Mouse (Mus musculus) neural tube, embryonic 13.5 days (tissue): ENCODE results near the gene Kcnj9. TPM values are rescaled to one million over a fixed set of nuclear protein-coding genes. Genes with fewer than 3 reads are reported as not detected.

Experiments
- ATAC-seq: fragments of 200-750 bp; cut with Nextera tagmentation; 2 replicates; pipeline ENCODE4 v1.8.0; 2017; ENCODE audit warnings: low read depth, mild to moderate bottlenecking, moderate TSS enrichment, moderate library complexity
- H3K27ac ChIP-seq: fragments of 300-500 bp; sonication (generic); replicated peaks from 2 replicates; pipeline ENCODE4 v1.5.1; 2015; ENCODE audit warnings: moderate library complexity, mild to moderate bottlenecking, inconsistent platforms
- H3K27me3 ChIP-seq: fragments of 300-500 bp; sonication (generic); 2 replicates; pipeline ENCODE4 v1.6.1; 2015; ENCODE audit warnings: mild to moderate bottlenecking, inconsistent platforms
- H3K36me3 ChIP-seq: fragments of 300-500 bp; sonication (generic); 2 replicates; pipeline ENCODE4 v1.6.1; 2015; ENCODE audit warnings: mild to moderate bottlenecking, inconsistent platforms
- H3K4me1 ChIP-seq: fragments of 300-500 bp; sonication (generic); replicated peaks from 2 replicates; pipeline ENCODE4 v1.6.1; 2015; ENCODE audit warnings: inconsistent platforms
- H3K4me2 ChIP-seq: fragments of 300-500 bp; sonication (generic); 2 replicates; pipeline ENCODE4 v1.6.1; 2015; ENCODE audit warnings: inconsistent platforms, mild to moderate bottlenecking, moderate library complexity
- H3K4me3 ChIP-seq: fragments of 300-500 bp; sonication (generic); 2 replicates; pipeline ENCODE4 v1.5.1; 2015; ENCODE audit warnings: mild to moderate bottlenecking, inconsistent platforms
- H3K9ac ChIP-seq: fragments of 300-500 bp; sonication (generic); 2 replicates; pipeline ENCODE4 v1.6.1; 2015; ENCODE audit warnings: moderate library complexity, mild to moderate bottlenecking, inconsistent platforms
- H3K9me3 ChIP-seq: fragments of 300-500 bp; sonication (generic); 2 replicates; pipeline ENCODE4 v1.6.1; 2016; ENCODE audit warnings: inconsistent platforms
- whole genome bisulfite sequencing: fragments of 180-500 bp; shearing (Covaris S2); methylation state at CpG from one replicate; pipeline ENCODE4 v1.1.7; 2015; 5-methylcytosine and 5-hydroxymethylcytosine counted together
- polyA plus RNA-seq: library from polyadenylated mRNA; unstranded; fragments of >200 nt; fragmentation: Nextera tagmentation; extraction: Ambion mirVana; gene quantifications from 2 replicates; pipeline ENCODE4 v1.2.1, GENCODE M21; 2015

The Kcnj9 gene
- 1.5 and 2.1 TPM in 2 replicates for polyA plus RNA-seq

DNA sequence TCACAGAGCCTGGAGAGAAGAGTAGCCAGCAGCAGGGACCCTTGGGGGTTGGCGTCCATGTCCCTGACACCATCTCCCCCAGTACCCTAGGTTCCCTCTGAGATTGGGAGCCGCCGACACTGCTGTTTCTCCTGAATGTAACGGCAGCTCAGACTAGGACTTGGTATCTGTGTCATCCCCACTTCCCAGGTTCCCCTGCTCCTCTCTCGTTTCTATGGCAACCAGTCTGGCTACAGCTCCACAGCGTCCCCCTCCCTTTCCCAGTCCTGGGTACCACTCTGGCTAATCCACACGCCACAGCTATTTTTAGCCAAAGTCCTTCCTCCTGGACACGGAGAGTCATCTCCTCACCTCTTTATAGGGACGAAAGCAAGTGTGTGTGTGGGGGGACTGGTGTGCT, at the start of gene Kcnj9:
Kcnj9 (minus strand) TSS at position 188 of the 400 bp plus-strand sequence.
- WGBS, result 23% methylated on average over 9 of the region's 9 CpGs
- peak within 1 kb of the TSS; percentile 51 for H3K4me2 ChIP-seq
- peak within 1 kb of the TSS; percentile 59 for H3K9ac ChIP-seq
- peaks cover 23% of the 10 kb centered on the region for H3K4me1 ChIP-seq
- H3K36me3 ChIP-seq, result no peaks in the 10 kb centered on the region
- peaks cover 25% of the 10 kb centered on the region for H3K27me3 ChIP-seq
- no peaks in the 10 kb centered on the region for H3K9me3 ChIP-seq
- H3K4me3 ChIP-seq, result peak within 1 kb of the TSS; percentile 26
- peak; percentile 73 for ATAC-seq
- H3K27ac ChIP-seq, result peak within 1 kb of the TSS; percentile 15; the same call in 1 of the 2 replicates

DNA sequence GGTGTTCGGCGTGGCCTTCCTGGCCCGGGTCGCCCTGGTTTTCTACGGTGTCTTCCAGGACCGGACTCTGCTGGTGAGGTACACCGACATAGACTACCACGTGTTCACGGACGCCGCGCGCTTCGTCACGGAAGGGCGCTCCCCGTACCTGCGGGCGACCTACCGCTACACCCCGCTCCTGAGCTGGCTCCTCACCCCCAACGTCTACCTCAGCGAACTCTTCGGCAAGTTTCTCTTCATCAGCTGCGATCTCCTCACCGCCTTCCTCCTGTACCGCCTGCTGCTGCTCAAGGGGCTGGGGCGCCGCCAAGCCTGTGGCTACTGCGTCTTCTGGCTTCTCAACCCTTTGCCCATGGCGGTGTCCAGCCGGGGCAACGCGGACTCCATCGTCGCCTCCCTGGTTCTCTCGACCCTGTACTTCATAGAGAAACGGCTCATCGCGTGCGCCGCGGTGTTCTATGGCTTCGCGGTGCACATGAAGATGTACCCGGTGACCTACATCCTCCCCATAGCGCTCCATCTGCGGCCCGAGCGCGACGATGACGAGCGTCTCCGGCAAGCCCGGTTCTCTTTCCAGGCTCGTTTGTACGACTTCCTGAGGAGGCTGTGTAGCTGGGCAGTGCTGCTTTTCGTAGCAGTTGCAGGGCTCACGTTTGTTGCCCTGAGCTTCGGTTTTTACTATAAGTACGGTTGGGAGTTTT, 47.8 kb upstream of the Kcnj9 start:
- peak overlapping the region; percentile 90 for H3K9ac ChIP-seq
- H3K27me3 ChIP-seq, result no peaks in the 10 kb centered on the region
- H3K36me3 ChIP-seq, result peaks cover 31% of the 10 kb centered on the region
- H3K9me3 ChIP-seq, result no peaks in the 10 kb centered on the region
- WGBS, result 3% methylated on average over 60 of the region's 62 CpGs
- ATAC-seq, result no peak; the same call in 1 of the 2 replicates
- H3K4me3 ChIP-seq, result peak overlapping the region; percentile 83
- H3K4me1 ChIP-seq, result peaks cover 50% of the 10 kb centered on the region
- peak overlapping the region; percentile 87 for H3K4me2 ChIP-seq
- peak overlapping the region; percentile 69 for H3K27ac ChIP-seq

DNA sequence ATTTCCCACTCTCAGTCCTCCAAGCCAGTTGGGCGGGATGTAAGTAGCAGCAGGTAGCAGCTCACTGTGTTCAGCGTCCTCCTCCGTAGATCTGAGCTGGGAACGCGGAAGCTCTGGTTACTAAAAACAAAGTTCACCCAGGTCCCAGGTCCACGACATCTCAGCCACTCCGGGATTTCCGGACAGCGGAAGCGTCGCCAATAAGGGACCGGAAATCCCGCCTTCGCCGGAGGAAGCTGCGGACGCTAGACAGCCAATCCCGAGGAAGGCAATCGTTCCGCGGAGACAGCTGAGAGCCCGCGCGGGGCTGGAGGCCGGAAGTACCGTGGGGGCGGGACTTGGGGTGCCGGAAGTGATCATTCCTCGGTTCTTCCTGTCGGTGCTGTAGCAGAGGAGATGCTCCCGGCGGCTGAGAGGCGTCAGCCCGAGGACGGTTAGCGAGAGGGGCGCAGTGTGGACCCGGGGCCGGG, 47.1 kb upstream of the Kcnj9 start, which contains the start of gene Pigm:
Pigm (plus strand) TSS at position 349 of the 470 bp plus-strand sequence.
- peak within 1 kb of the TSS; percentile 83 for H3K4me3 ChIP-seq
- H3K4me2 ChIP-seq, result peak within 1 kb of the TSS; percentile 87
- H3K4me1 ChIP-seq, result peaks cover 49% of the 10 kb centered on the region
- peak within 1 kb of the TSS; percentile 90 for H3K9ac ChIP-seq
- H3K9me3 ChIP-seq, result no peaks in the 10 kb centered on the region
- H3K27me3 ChIP-seq, result no peaks in the 10 kb centered on the region
- peaks cover 25% of the 10 kb centered on the region for H3K36me3 ChIP-seq
- H3K27ac ChIP-seq, result peak within 1 kb of the TSS; percentile 71
- WGBS, result under 1% methylated on average over 39 of the region's 39 CpGs
- ATAC-seq, result peak; percentile 99

DNA sequence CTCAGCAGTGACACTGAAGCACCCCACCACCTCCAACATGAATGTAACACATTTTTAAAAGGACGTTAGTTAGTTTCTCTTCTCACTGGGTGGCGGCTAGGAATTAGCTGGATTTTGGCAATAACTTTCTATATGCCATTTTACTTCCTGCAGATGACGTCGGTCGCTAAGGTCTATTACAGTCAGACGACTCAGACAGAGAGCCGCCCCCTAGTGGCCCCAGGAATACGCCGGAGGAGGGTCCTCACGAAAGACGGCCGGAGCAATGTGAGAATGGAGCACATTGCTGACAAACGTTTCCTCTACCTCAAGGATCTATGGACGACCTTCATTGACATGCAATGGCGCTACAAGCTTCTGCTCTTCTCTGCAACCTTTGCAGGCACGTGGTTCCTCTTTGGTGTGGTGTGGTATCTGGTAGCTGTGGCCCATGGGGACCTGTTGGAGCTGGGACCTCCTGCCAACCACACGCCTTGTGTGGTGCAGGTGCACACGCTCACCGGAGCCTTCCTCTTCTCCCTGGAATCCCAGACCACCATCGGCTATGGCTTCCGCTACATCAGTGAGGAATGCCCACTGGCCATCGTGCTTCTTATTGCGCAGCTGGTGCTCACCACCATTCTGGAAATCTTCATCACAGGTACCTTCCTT, 39.8 kb upstream of the Kcnj9 start:
- peak; percentile 30; the same call in 1 of the 2 replicates for ATAC-seq
- H3K27me3 ChIP-seq, result no peaks in the 10 kb centered on the region
- no peak overlapping the region for H3K4me3 ChIP-seq
- no peak overlapping the region for H3K9ac ChIP-seq
- peak overlapping the region; percentile 26 for H3K4me2 ChIP-seq
- H3K36me3 ChIP-seq, result no peaks in the 10 kb centered on the region
- WGBS, result 33% methylated on average over 23 of the region's 23 CpGs
- no peak overlapping the region for H3K27ac ChIP-seq
- H3K4me1 ChIP-seq, result peaks cover 4% of the 10 kb centered on the region; the same call in 1 of the 2 replicates
- no peaks in the 10 kb centered on the region for H3K9me3 ChIP-seq

DNA sequence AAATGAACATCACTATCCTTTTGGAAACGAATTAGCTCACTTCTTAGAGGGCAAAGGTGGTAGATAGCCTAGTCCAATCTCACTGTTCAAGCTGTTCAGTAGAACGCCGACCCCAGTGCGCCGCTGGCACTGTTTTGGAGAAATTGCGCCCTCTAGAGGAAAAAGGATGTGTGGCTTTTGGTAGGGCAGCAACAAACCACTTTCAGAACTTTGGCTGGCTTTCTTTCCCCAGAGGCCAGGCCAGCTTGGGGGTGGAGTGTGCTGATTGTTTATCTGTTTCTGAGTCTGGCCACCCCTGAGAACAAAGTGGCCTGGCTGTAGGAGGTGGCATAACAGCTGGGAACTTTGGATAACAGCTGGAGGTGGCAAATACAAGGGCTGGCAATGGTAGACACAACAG, 35.6 kb upstream of the Kcnj9 start:
- H3K36me3 ChIP-seq, result no peaks in the 10 kb centered on the region
- no peak overlapping the region for H3K4me3 ChIP-seq
- no peak overlapping the region for H3K9ac ChIP-seq
- no peak overlapping the region for H3K27ac ChIP-seq
- H3K4me1 ChIP-seq, result peaks cover 4% of the 10 kb centered on the region; the same call in 1 of the 2 replicates
- peak; percentile 48 for ATAC-seq
- no peaks in the 10 kb centered on the region for H3K27me3 ChIP-seq
- 15% methylated on average over 6 of the region's 6 CpGs for WGBS
- H3K9me3 ChIP-seq, result no peaks in the 10 kb centered on the region
- no peak overlapping the region for H3K4me2 ChIP-seq

DNA sequence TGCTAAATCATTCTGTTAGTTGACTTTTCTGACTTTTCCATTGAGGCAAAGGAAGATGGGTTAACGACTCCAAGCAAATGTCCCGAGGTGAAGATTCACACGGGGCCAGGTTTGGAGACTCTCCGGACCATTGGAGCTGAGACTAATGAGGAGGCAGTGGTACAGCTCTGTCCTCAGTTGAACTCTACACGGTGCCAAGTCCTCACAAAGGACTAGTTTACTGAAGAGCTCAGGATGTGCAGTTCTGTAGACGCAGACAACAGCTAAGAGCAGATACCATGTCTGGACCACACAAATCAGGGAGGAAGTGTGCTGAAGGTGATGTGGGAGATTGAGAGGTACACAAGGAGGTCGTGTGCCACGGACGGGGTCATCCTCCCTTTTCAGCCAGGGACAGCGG, 29.2 kb upstream of the Kcnj9 start:
- 66% methylated on average over 10 of the region's 10 CpGs for WGBS
- H3K4me3 ChIP-seq, result no peak overlapping the region
- peaks cover 48% of the 10 kb centered on the region for H3K4me1 ChIP-seq
- no peak overlapping the region for H3K27ac ChIP-seq
- no peaks in the 10 kb centered on the region for H3K36me3 ChIP-seq
- H3K9me3 ChIP-seq, result no peaks in the 10 kb centered on the region
- no peaks in the 10 kb centered on the region for H3K27me3 ChIP-seq
- no peak; the same call in 1 of the 2 replicates for ATAC-seq
- H3K4me2 ChIP-seq, result no peak overlapping the region
- no peak overlapping the region for H3K9ac ChIP-seq

DNA sequence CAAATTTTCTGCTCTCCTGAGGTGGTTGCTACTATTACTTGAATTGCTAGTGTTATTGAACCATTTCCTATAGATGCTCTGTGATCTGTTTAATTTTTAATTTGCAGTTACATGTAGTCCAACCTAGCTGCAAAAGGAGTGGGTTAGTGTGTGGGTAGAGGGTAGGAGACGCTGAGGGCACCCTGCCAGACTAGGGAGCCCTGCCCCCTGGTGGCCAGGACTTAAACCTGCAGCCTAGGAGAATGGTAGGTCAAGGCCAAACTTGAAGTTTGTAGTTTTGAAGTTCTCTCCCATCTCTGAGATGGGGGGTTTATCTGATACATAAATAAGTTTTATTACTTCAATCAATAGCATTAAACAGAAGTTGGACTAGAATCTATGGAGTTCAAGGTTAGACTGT, 28.4 kb upstream of the Kcnj9 start:
- H3K27ac ChIP-seq, result no peak overlapping the region
- no peaks in the 10 kb centered on the region for H3K27me3 ChIP-seq
- no peaks in the 10 kb centered on the region for H3K36me3 ChIP-seq
- no peaks in the 10 kb centered on the region for H3K9me3 ChIP-seq
- H3K4me3 ChIP-seq, result no peak overlapping the region
- ATAC-seq, result peak; percentile 42
- no peak overlapping the region for H3K4me2 ChIP-seq
- WGBS, result 7% methylated on average over 1 of the region's 1 CpGs
- no peak overlapping the region for H3K9ac ChIP-seq
- peaks cover 48% of the 10 kb centered on the region for H3K4me1 ChIP-seq

DNA sequence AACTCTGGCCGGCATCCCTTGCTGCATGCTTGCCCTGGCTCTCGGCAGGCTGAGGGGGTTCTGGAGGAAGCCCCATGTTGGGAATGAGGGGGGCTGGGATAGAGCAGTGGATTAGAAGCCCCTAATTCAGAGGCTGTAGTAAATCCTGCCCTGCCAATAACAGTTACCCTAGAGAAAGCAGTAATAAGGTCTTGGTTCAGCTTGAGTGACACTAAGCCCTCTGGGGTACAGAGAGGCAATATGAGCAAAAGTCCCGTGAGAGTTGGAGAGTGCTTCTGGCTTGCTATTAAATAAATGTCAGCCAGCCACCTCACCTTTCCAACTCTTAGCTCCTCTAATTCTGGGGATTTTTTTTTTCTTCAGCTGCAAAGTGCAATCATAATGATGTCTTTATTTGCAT, 26.2 kb upstream of the Kcnj9 start:
- no peaks in the 10 kb centered on the region for H3K36me3 ChIP-seq
- no peak for ATAC-seq
- H3K27me3 ChIP-seq, result no peaks in the 10 kb centered on the region
- no peak overlapping the region for H3K4me3 ChIP-seq
- WGBS, result 41% methylated on average over 3 of the region's 3 CpGs
- 0 out of 2 replicates have a peak overlapping the region, but pooled peaks have one; percentile 23 for H3K27ac ChIP-seq
- H3K4me1 ChIP-seq, result peaks cover 67% of the 10 kb centered on the region
- no peaks in the 10 kb centered on the region for H3K9me3 ChIP-seq
- H3K9ac ChIP-seq, result peak overlapping the region; percentile 50
- no peak overlapping the region for H3K4me2 ChIP-seq

GRCm38 (mm10) chr1:172352453-172352852, 23.3 kb upstream of the Kcnj9 start:
- Histone ChIP-seq H3K27ac (no peak overlapping the region), H3K36me3 (no peaks in the 10 kb centered on the region), H3K9me3 (no peaks in the 10 kb centered on the region), H3K27me3 (no peaks in the 10 kb centered on the region), H3K4me1 (peaks cover 66% of the 10 kb centered on the region), H3K4me3 (no peak overlapping the region), H3K4me2 (no peak overlapping the region), H3K9ac (no peak overlapping the region)
- ATAC-seq, result no peak
- 92% methylated on average over 3 of the region's 3 CpGs for WGBS

DNA sequence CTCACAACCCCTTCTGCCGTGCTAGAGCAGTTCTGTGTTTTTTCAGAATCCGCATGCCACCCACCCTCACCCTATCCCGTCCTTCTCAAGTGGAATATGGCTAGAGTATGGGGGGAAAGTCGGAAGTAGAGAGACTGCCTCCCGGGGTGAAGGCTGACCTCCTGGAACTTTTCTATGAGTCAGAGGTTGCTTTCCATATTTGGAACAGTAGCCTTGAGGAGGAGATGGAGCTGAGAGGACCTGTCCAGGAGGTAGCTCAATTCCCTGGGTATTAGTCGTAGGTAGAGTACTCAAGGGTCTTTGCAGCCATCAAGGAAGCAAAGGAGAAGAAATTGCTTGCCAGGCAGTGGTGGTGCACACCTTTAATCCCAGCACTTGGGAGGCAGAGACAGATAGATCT, 22.9 kb upstream of the Kcnj9 start:
- Histone ChIP-seq H3K9me3 (no peaks in the 10 kb centered on the region), H3K27ac (no peak overlapping the region), H3K9ac (no peak overlapping the region), H3K4me3 (no peak overlapping the region), H3K36me3 (no peaks in the 10 kb centered on the region), H3K4me1 (peaks cover 66% of the 10 kb centered on the region), H3K4me2 (no peak overlapping the region), H3K27me3 (no peaks in the 10 kb centered on the region)
- 70% methylated on average over 6 of the region's 6 CpGs for WGBS
- ATAC-seq, result no peak

- Histone ChIP-seq H3K4me1 (peaks cover 53% of the 10 kb centered on the region), H3K36me3 (no peaks in the 10 kb centered on the region), H3K4me3 (no peak overlapping the region), H3K9me3 (no peaks in the 10 kb centered on the region), H3K27me3 (no peaks in the 10 kb centered on the region), H3K4me2 (peak overlapping the region; percentile 35), H3K27ac (peak overlapping the region; percentile 89), H3K9ac (peak overlapping the region; percentile 49; the same call in 1 of the 2 replicates)
- peak; percentile 96 for ATAC-seq
- WGBS, result 3% methylated on average over 19 of the region's 19 CpGs
These were observed 21.0 kb upstream of the Kcnj9 start for GRCm38 (mm10) chr1:172349916-172350812.
